Mouse (Mus musculus): Measurements from ENCODE around the gene Slc22a13. TPM values are rescaled to one million over a fixed set of nuclear protein-coding genes. Genes with fewer than 3 reads are reported as not detected.

Slc22a13 gene
- polyA plus RNA-seq (2014; fragmentation: Nextera tagmentation; extraction: Ambion mirVana) = not detected in 2 replicates

DNA sequence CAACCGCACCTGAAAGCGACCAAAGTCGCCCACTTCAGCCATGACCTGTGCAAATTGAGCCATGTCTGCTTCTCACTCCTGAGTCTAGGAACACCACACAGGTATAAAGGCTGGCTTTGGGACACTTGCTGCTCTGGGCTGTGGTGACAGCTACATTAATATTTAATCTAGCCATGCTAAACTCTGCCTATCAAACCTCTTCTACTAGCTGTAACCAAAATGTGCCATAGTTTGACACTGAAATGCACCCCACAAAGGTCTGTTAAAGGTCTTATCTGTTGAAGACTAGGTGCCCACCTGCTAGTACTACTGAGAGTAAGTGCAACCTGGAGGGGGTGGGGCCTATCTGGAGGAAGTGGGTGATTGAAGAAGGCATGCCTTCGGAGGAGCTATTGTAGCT lies at the start of gene Slc22a13:
Gene Slc22a13, minus strand, starts transcription at position 101 of the 400 bp plus-strand sequence.
- no peak within 1 kb of the TSS for H3K9ac ChIP-seq (ENCODE audit: low read length)
- WGBS = 89% methylated on average over 1 of the region's 4 CpGs
- no peaks in the 10 kb centered on the region for H3K36me3 ChIP-seq (ENCODE audit: control insufficient read depth, insufficient read depth, low read length)
- H3K4me2 ChIP-seq (ENCODE audit: low read length) = no peak within 1 kb of the TSS
- H3K4me1 ChIP-seq (ENCODE audit: control insufficient read depth in 2 of 2, insufficient read depth in 2 of 2, low read length in 2 of 2) = no peaks in the 10 kb centered on the region
- no peak within 1 kb of the TSS for H3K4me3 ChIP-seq (ENCODE audit: control insufficient read depth in 1 of 2, insufficient read depth in 1 of 2, low read depth in 1 of 2, low read length in 2 of 2)
- H3K9me3 ChIP-seq (ENCODE audit: control insufficient read depth, low read length) = peaks cover 1% of the 10 kb centered on the region; the same call in 1 of the 2 replicates
- H3K27me3 ChIP-seq (ENCODE audit: control insufficient read depth, insufficient read depth, low read length) = no peaks in the 10 kb centered on the region
- ATAC-seq (ENCODE audit: insufficient number of reproducible peaks, insufficient read depth, low FRiP score, low read depth) = no peak
- H3K27ac ChIP-seq (replicated peaks in 1 of 2; ENCODE audit: control insufficient read depth in 1 of 2, insufficient read depth in 1 of 2, low read depth in 2 of 2, low read length in 2 of 2) = no peak within 1 kb of the TSS

DNA sequence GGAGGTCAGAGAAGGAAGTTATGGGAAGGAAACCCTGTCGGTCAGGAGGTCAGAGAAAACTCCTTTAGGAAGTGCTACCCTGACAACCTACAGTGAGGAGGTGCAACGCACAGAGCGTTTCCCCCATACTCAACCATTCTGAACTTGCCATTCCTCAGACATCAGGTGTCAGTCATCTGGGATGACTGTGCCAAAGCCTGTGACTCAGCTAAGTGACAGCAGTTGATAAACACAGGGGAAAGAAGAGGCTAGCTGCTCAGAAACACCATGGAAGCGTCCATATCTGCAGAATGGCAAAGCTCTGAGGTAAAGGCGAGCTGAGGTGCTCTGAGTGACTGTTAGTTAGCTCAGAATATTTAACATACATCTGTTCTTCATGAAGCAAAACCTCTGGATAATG lies 49.2 kb upstream of the Slc22a13 start:
- Histone ChIP-seq H3K27me3 (ENCODE audit: control insufficient read depth, insufficient read depth, low read length) (no peaks in the 10 kb centered on the region), H3K27ac (replicated peaks in 1 of 2; ENCODE audit: control insufficient read depth in 1 of 2, insufficient read depth in 1 of 2, low read depth in 2 of 2, low read length in 2 of 2) (no peak overlapping the region), H3K4me1 (ENCODE audit: control insufficient read depth in 2 of 2, insufficient read depth in 2 of 2, low read length in 2 of 2) (no peaks in the 10 kb centered on the region), H3K9ac (ENCODE audit: low read length) (no peak overlapping the region), H3K36me3 (ENCODE audit: control insufficient read depth, insufficient read depth, low read length) (peaks cover 90% of the 10 kb centered on the region), H3K9me3 (ENCODE audit: control insufficient read depth, low read length) (no peaks in the 10 kb centered on the region), H3K4me2 (ENCODE audit: low read length) (no peak overlapping the region), H3K4me3 (ENCODE audit: control insufficient read depth in 1 of 2, insufficient read depth in 1 of 2, low read depth in 1 of 2, low read length in 2 of 2) (no peak overlapping the region)
- 65% methylated on average over 5 of the region's 5 CpGs for WGBS
- ATAC-seq (ENCODE audit: insufficient number of reproducible peaks, insufficient read depth, low FRiP score, low read depth) = no peak

DNA sequence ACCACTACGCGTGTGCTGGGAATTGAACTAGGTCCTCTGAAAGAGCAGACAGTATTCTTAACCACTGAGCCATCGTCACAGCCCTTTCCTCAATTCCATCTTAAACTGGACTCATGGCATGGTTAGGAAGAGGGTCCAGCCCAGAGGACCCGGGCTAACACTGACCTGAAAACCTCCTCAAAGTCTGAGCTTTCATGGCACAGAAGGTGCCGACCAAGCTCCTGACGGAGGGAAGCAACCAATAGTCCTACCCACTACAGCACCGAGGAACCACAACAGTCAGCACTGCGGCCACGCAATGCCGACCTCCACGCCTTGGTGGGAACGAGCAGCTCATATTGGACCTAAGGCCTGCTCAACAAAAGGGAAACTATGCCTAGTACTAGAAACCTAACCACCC lies 47.3 kb upstream of the Slc22a13 start:
- 94% methylated on average over 12 of the region's 12 CpGs for WGBS
- H3K4me3 ChIP-seq (ENCODE audit: control insufficient read depth in 1 of 2, insufficient read depth in 1 of 2, low read depth in 1 of 2, low read length in 2 of 2) = no peak overlapping the region
- H3K36me3 ChIP-seq (ENCODE audit: control insufficient read depth, insufficient read depth, low read length) = peaks cover 89% of the 10 kb centered on the region
- H3K27ac ChIP-seq (replicated peaks in 1 of 2; ENCODE audit: control insufficient read depth in 1 of 2, insufficient read depth in 1 of 2, low read depth in 2 of 2, low read length in 2 of 2) = no peak overlapping the region
- no peak overlapping the region for H3K4me2 ChIP-seq (ENCODE audit: low read length)
- no peaks in the 10 kb centered on the region for H3K9me3 ChIP-seq (ENCODE audit: control insufficient read depth, low read length)
- H3K9ac ChIP-seq (ENCODE audit: low read length) = no peak overlapping the region
- H3K4me1 ChIP-seq (ENCODE audit: control insufficient read depth in 2 of 2, insufficient read depth in 2 of 2, low read length in 2 of 2) = no peaks in the 10 kb centered on the region
- no peak for ATAC-seq (ENCODE audit: insufficient number of reproducible peaks, insufficient read depth, low FRiP score, low read depth)
- no peaks in the 10 kb centered on the region for H3K27me3 ChIP-seq (ENCODE audit: control insufficient read depth, insufficient read depth, low read length)

DNA sequence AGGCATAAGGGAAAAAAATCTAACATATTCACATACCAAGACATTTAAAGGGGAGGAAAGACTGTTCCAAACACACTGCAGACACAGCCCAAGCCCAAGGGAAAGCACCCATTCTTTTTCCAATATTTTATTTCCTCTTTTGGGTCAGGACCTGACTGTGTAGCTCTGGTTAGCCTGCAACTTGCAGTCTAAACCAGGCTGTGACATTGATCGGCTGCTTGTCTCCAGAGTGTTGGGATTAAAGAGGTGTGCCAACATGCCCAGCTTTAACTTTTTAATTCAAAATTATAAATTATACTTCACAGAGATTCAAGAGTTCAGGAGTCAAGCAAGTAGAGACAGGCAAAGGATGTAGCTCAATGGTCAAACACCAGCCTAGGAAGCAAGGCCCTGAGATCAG lies 46.2 kb upstream of the Slc22a13 start:
- H3K27me3 ChIP-seq (ENCODE audit: control insufficient read depth, insufficient read depth, low read length) = no peaks in the 10 kb centered on the region
- H3K9ac ChIP-seq (ENCODE audit: low read length) = no peak overlapping the region
- H3K4me2 ChIP-seq (ENCODE audit: low read length) = no peak overlapping the region
- H3K9me3 ChIP-seq (ENCODE audit: control insufficient read depth, low read length) = no peaks in the 10 kb centered on the region
- no peaks in the 10 kb centered on the region for H3K4me1 ChIP-seq (ENCODE audit: control insufficient read depth in 2 of 2, insufficient read depth in 2 of 2, low read length in 2 of 2)
- whole genome bisulfite sequencing = 89% methylated on average over 1 of the region's 1 CpGs
- H3K27ac ChIP-seq (replicated peaks in 1 of 2; ENCODE audit: control insufficient read depth in 1 of 2, insufficient read depth in 1 of 2, low read depth in 2 of 2, low read length in 2 of 2) = no peak overlapping the region
- no peak overlapping the region for H3K4me3 ChIP-seq (ENCODE audit: control insufficient read depth in 1 of 2, insufficient read depth in 1 of 2, low read depth in 1 of 2, low read length in 2 of 2)
- no peak for ATAC-seq (ENCODE audit: insufficient number of reproducible peaks, insufficient read depth, low FRiP score, low read depth)
- peaks cover 94% of the 10 kb centered on the region for H3K36me3 ChIP-seq (ENCODE audit: control insufficient read depth, insufficient read depth, low read length)

DNA sequence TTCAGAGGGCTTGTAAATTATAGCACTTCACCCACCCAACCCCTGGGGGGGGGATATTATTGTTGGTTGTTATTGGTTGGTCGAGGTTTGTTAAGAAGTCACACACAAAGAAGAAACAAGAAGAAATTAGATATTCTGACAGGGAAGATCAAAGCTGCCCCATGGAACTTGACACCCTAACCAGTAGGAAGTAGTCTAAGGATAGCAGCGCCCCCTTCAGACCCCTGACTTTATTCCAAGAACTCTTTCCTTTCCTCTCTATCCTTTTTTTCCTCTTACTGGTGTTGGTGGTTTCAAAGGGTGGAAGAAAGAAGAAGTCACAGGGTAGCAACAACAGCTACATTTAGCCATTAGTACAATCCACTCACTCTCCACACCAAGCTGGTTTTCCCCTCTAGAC lies 45.3 kb upstream of the Slc22a13 start:
- no peak for ATAC-seq (ENCODE audit: insufficient number of reproducible peaks, insufficient read depth, low FRiP score, low read depth)
- WGBS = 81% methylated on average over 2 of the region's 2 CpGs
- H3K9me3 ChIP-seq (ENCODE audit: control insufficient read depth, low read length) = no peaks in the 10 kb centered on the region
- H3K27ac ChIP-seq (replicated peaks in 1 of 2; ENCODE audit: control insufficient read depth in 1 of 2, insufficient read depth in 1 of 2, low read depth in 2 of 2, low read length in 2 of 2) = no peak overlapping the region
- H3K4me1 ChIP-seq (ENCODE audit: control insufficient read depth in 2 of 2, insufficient read depth in 2 of 2, low read length in 2 of 2) = no peaks in the 10 kb centered on the region
- H3K4me2 ChIP-seq (ENCODE audit: low read length) = no peak overlapping the region
- H3K36me3 ChIP-seq (ENCODE audit: control insufficient read depth, insufficient read depth, low read length) = peaks cover 93% of the 10 kb centered on the region
- H3K4me3 ChIP-seq (ENCODE audit: control insufficient read depth in 1 of 2, insufficient read depth in 1 of 2, low read depth in 1 of 2, low read length in 2 of 2) = no peak overlapping the region
- no peaks in the 10 kb centered on the region for H3K27me3 ChIP-seq (ENCODE audit: control insufficient read depth, insufficient read depth, low read length)
- no peak overlapping the region for H3K9ac ChIP-seq (ENCODE audit: low read length)

DNA sequence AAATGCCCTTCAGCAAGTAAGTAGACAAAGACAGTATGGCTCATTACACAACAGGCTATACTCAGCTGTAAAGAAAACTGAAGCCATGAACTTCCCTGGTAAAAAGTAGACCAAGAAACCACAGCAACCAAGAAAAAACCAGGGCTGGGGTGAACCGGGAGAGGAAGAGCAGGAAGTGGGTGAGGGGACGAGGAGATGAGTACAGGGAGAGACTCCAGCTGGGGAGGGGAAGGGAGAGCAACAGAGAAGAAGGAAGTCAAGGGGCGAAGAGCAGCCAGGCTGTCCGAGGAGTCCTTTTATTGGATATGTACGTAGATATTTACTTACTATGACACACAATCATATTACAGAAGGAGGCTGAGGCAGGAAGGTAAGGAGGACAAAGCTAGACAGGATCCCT lies 39.1 kb upstream of the Slc22a13 start:
- no peak overlapping the region for H3K4me3 ChIP-seq (ENCODE audit: control insufficient read depth in 1 of 2, insufficient read depth in 1 of 2, low read depth in 1 of 2, low read length in 2 of 2)
- ATAC-seq (ENCODE audit: insufficient number of reproducible peaks, insufficient read depth, low FRiP score, low read depth) = no peak
- no peak overlapping the region for H3K9ac ChIP-seq (ENCODE audit: low read length)
- WGBS = 73% methylated on average over 5 of the region's 5 CpGs
- no peaks in the 10 kb centered on the region for H3K27me3 ChIP-seq (ENCODE audit: control insufficient read depth, insufficient read depth, low read length)
- H3K4me1 ChIP-seq (ENCODE audit: control insufficient read depth in 2 of 2, insufficient read depth in 2 of 2, low read length in 2 of 2) = no peaks in the 10 kb centered on the region
- H3K9me3 ChIP-seq (ENCODE audit: control insufficient read depth, low read length) = no peaks in the 10 kb centered on the region
- H3K36me3 ChIP-seq (ENCODE audit: control insufficient read depth, insufficient read depth, low read length) = peaks cover 77% of the 10 kb centered on the region
- no peak overlapping the region for H3K27ac ChIP-seq (replicated peaks in 1 of 2; ENCODE audit: control insufficient read depth in 1 of 2, insufficient read depth in 1 of 2, low read depth in 2 of 2, low read length in 2 of 2)
- H3K4me2 ChIP-seq (ENCODE audit: low read length) = no peak overlapping the region

DNA sequence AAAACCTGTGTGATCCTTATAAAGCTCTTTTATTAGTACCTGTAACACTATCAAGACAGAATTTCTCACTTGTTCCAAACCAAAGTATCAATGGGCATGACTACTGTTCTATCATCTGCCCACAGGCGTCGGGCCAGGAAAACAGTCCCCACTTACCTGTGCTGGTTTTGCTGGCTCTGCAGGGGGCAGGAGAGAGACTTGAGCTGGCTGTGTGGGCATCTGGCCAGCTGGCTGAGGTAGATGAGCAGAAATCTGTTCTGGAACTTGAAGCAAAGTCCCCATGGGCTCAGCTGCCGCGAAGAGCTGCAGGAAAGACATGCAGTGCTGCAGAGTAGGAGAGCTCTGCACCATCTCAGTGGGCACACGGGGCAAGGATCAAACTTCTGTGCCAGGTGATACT lies 37.9 kb upstream of the Slc22a13 start:
- no peaks in the 10 kb centered on the region for H3K27me3 ChIP-seq (ENCODE audit: control insufficient read depth, insufficient read depth, low read length)
- no peak overlapping the region for H3K4me3 ChIP-seq (ENCODE audit: control insufficient read depth in 1 of 2, insufficient read depth in 1 of 2, low read depth in 1 of 2, low read length in 2 of 2)
- H3K4me1 ChIP-seq (ENCODE audit: control insufficient read depth in 2 of 2, insufficient read depth in 2 of 2, low read length in 2 of 2) = no peaks in the 10 kb centered on the region
- WGBS = 94% methylated on average over 5 of the region's 5 CpGs
- no peak overlapping the region for H3K9ac ChIP-seq (ENCODE audit: low read length)
- H3K4me2 ChIP-seq (ENCODE audit: low read length) = no peak overlapping the region
- no peaks in the 10 kb centered on the region for H3K9me3 ChIP-seq (ENCODE audit: control insufficient read depth, low read length)
- H3K36me3 ChIP-seq (ENCODE audit: control insufficient read depth, insufficient read depth, low read length) = peaks cover 79% of the 10 kb centered on the region
- no peak overlapping the region for H3K27ac ChIP-seq (replicated peaks in 1 of 2; ENCODE audit: control insufficient read depth in 1 of 2, insufficient read depth in 1 of 2, low read depth in 2 of 2, low read length in 2 of 2)
- ATAC-seq (ENCODE audit: insufficient number of reproducible peaks, insufficient read depth, low FRiP score, low read depth) = no peak

DNA sequence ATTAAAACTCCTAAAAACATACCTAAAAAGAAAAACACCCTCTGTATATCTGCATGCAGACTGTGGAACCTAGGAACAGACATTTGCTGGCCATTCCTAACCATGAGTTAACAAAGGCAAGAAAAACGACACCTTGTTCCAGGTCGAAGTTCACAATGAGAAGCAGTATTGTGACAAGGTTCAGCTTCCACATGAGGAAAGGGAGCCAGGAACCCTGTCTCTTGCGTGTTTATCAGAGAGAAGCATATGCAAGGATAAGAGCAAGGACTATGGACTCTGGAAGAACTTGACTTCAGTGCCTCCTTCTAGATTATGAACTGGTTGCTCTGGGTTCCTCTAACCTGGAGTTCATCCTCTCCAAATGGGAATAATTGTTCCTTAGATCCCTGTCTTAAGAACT lies 35.1 kb upstream of the Slc22a13 start:
- Histone ChIP-seq H3K27ac (replicated peaks in 1 of 2; ENCODE audit: control insufficient read depth in 1 of 2, insufficient read depth in 1 of 2, low read depth in 2 of 2, low read length in 2 of 2) (no peak overlapping the region), H3K9ac (ENCODE audit: low read length) (no peak overlapping the region), H3K27me3 (ENCODE audit: control insufficient read depth, insufficient read depth, low read length) (no peaks in the 10 kb centered on the region), H3K9me3 (ENCODE audit: control insufficient read depth, low read length) (no peaks in the 10 kb centered on the region), H3K4me1 (ENCODE audit: control insufficient read depth in 2 of 2, insufficient read depth in 2 of 2, low read length in 2 of 2) (no peaks in the 10 kb centered on the region), H3K36me3 (ENCODE audit: control insufficient read depth, insufficient read depth, low read length) (peaks cover 78% of the 10 kb centered on the region), H3K4me2 (ENCODE audit: low read length) (no peak overlapping the region), H3K4me3 (ENCODE audit: control insufficient read depth in 1 of 2, insufficient read depth in 1 of 2, low read depth in 1 of 2, low read length in 2 of 2) (no peak overlapping the region)
- no peak for ATAC-seq (ENCODE audit: insufficient number of reproducible peaks, insufficient read depth, low FRiP score, low read depth)
- WGBS = 86% methylated on average over 3 of the region's 3 CpGs

All from heart, embryonic 14.5 days (tissue).